Mouse (Mus musculus): Measurements from ENCODE around the gene Rab11a. TPM values are rescaled to one million over a fixed set of nuclear protein-coding genes. Genes with fewer than 3 reads are reported as not detected.
A peak's percentile ranks its signal among the peaks of the same experiment; 100 is the strongest.

Gene Rab11a
- 318 and 342 TPM in 2 replicates for polyA plus RNA-seq (2016; fragmentation: Nextera tagmentation; extraction: Ambion mirVana)

- Histone ChIP-seq H3K36me3 (no peaks in the 10 kb centered on the region), H3K27ac (peak within 1 kb of the TSS; percentile 96), H3K27me3 (ENCODE audit: insufficient read depth, poor library complexity, severe bottlenecking) (no peaks in the 10 kb centered on the region), H3K9me3 (no peaks in the 10 kb centered on the region), H3K4me3 (peak within 1 kb of the TSS; percentile 99), H3K4me1 (peaks cover 8% of the 10 kb centered on the region; the same call in 1 of the 2 replicates)
- WGBS: under 1% methylated on average over 53 of the region's 61 CpGs
- peak; percentile 97 for DNase-seq (ENCODE audit: low spot score)
Observed at GRCm38 (mm10) chr9:64737406-64738201, at the start of gene Rab11a. Gene Rab11a, minus strand, starts transcription at chr9:64737758.

GRCm38 (mm10) chr9:64786216-64786905 is 48.8 kb upstream of the Rab11a start:
- DNase-seq (ENCODE audit: low spot score): no peak
- no peaks in the 10 kb centered on the region for H3K27me3 ChIP-seq (ENCODE audit: insufficient read depth, poor library complexity, severe bottlenecking)
- no peak overlapping the region for H3K27ac ChIP-seq
- no peaks in the 10 kb centered on the region for H3K4me1 ChIP-seq
- no peak overlapping the region for H3K4me3 ChIP-seq
- H3K9me3 ChIP-seq: no peaks in the 10 kb centered on the region
- 84% methylated on average over 9 of the region's 9 CpGs for WGBS
- no peaks in the 10 kb centered on the region for H3K36me3 ChIP-seq

DNA sequence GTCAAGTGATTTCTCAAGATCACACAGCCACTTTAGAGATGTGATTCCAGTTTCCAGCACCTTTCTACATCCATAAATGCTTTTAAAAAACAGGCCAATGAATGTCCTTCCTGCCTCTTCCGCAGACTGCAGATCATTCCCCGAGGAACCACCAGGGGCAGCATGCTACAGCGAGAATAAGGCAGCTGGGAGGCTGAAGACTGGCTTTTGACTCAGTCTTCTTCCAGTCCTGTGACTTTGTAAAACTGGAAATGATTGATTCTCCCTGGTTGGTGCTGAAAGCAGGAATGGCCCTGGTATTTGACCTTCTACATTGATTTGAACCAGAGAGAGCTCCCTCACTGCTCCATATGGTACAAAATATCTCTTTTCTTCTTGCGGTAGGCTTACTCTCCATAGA is 47.3 kb upstream of the Rab11a start:
- no peaks in the 10 kb centered on the region for H3K9me3 ChIP-seq
- no peaks in the 10 kb centered on the region for H3K36me3 ChIP-seq
- no peaks in the 10 kb centered on the region for H3K27me3 ChIP-seq (ENCODE audit: insufficient read depth, poor library complexity, severe bottlenecking)
- H3K4me1 ChIP-seq: no peaks in the 10 kb centered on the region
- H3K4me3 ChIP-seq: no peak overlapping the region
- peak; percentile 84 for DNase-seq (ENCODE audit: low spot score)
- H3K27ac ChIP-seq: no peak overlapping the region
- WGBS: 30% methylated on average over 4 of the region's 4 CpGs

DNA sequence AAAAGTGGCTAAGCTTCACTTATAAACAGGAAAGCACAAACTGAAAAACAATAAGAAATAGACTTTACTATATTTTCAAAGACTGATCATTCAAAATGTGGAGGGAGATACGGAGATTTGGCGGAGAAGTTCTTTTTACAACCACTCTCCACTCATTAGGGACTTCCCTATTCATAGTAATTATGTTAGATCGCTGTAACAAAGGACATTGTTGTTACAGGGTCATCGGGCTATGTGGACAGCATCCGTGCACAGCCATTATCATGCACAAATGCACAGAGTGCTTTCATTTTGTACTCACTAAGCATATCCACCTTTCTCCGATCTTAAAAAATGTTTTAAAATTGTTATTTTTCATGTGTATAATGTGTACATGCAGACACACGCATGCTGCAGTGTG is 46.0 kb upstream of the Rab11a start:
- no peak overlapping the region for H3K27ac ChIP-seq
- no peak for DNase-seq (ENCODE audit: low spot score)
- H3K9me3 ChIP-seq: no peaks in the 10 kb centered on the region
- H3K36me3 ChIP-seq: no peaks in the 10 kb centered on the region
- H3K4me3 ChIP-seq: no peak overlapping the region
- H3K27me3 ChIP-seq (ENCODE audit: insufficient read depth, poor library complexity, severe bottlenecking): no peaks in the 10 kb centered on the region
- no peaks in the 10 kb centered on the region for H3K4me1 ChIP-seq
- 86% methylated on average over 7 of the region's 7 CpGs for WGBS

- H3K9me3 ChIP-seq: no peaks in the 10 kb centered on the region
- no peak overlapping the region for H3K4me3 ChIP-seq
- 37% methylated on average over 7 of the region's 7 CpGs for WGBS
- H3K27me3 ChIP-seq (ENCODE audit: insufficient read depth, poor library complexity, severe bottlenecking): no peaks in the 10 kb centered on the region
- no peak for DNase-seq (ENCODE audit: low spot score)
- peaks cover 12% of the 10 kb centered on the region; the same call in 1 of the 2 replicates for H3K4me1 ChIP-seq
- H3K36me3 ChIP-seq: no peaks in the 10 kb centered on the region
- H3K27ac ChIP-seq: no peak overlapping the region
Observed at GRCm38 (mm10) chr9:64779628-64780027, 42.1 kb upstream of the Rab11a start.

GRCm38 (mm10) chr9:64778151-64778550 is 40.6 kb upstream of the Rab11a start:
- Histone ChIP-seq H3K36me3 (no peaks in the 10 kb centered on the region), H3K4me1 (peaks cover 23% of the 10 kb centered on the region), H3K4me3 (no peak overlapping the region), H3K27me3 (ENCODE audit: insufficient read depth, poor library complexity, severe bottlenecking) (no peaks in the 10 kb centered on the region), H3K9me3 (no peaks in the 10 kb centered on the region), H3K27ac (no peak overlapping the region)
- 71% methylated on average over 1 of the region's 1 CpGs for WGBS
- no peak for DNase-seq (ENCODE audit: low spot score)

DNA sequence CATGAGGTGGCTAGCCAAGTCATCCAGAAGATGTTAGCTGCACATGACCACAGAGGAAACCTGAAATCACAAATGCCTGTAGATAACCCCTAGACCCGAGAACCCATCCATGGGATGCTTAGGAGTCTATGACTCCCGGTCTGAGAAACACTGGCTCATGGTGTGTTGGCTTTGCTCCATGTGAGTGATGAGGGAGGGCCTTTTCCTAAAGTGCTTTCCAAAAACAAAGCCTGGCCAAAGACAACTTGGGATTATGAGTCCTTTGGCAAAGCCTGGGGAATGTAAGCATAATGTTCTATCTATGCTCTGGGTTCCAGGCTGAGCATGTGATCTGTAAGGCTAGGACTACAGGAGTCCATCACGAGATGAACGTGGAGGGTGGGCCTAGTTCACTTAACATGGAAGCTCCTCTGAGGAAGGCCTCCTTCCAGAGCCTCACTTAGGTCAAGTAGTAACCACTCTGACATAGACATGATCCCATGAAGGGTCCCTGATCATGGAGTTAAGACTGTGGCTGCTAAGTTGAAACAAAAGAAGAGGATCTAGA is 40.0 kb upstream of the Rab11a start:
- WGBS: 87% methylated on average over 4 of the region's 4 CpGs
- no peak overlapping the region for H3K4me3 ChIP-seq
- DNase-seq (ENCODE audit: low spot score): no peak
- H3K27me3 ChIP-seq (ENCODE audit: insufficient read depth, poor library complexity, severe bottlenecking): no peaks in the 10 kb centered on the region
- no peaks in the 10 kb centered on the region for H3K9me3 ChIP-seq
- peaks cover 29% of the 10 kb centered on the region for H3K4me1 ChIP-seq
- H3K36me3 ChIP-seq: no peaks in the 10 kb centered on the region
- H3K27ac ChIP-seq: no peak overlapping the region

GRCm38 (mm10) chr9:64775491-64775890 is 37.9 kb upstream of the Rab11a start:
- Histone ChIP-seq H3K9me3 (no peaks in the 10 kb centered on the region), H3K4me1 (peaks cover 38% of the 10 kb centered on the region), H3K27me3 (ENCODE audit: insufficient read depth, poor library complexity, severe bottlenecking) (no peaks in the 10 kb centered on the region), H3K27ac (peak overlapping the region; percentile 77; the same call in 1 of the 2 replicates), H3K36me3 (no peaks in the 10 kb centered on the region), H3K4me3 (no peak overlapping the region)
- WGBS: 76% methylated on average over 4 of the region's 4 CpGs
- DNase-seq (ENCODE audit: low spot score): no peak

GRCm38 (mm10) chr9:64774883-64775282 is 37.3 kb upstream of the Rab11a start:
- DNase-seq (ENCODE audit: low spot score): no peak
- Histone ChIP-seq H3K36me3 (no peaks in the 10 kb centered on the region), H3K27me3 (ENCODE audit: insufficient read depth, poor library complexity, severe bottlenecking) (no peaks in the 10 kb centered on the region), H3K4me1 (peaks cover 40% of the 10 kb centered on the region), H3K9me3 (no peaks in the 10 kb centered on the region), H3K4me3 (no peak overlapping the region), H3K27ac (peak overlapping the region; percentile 77)
- 86% methylated on average over 2 of the region's 2 CpGs for WGBS

DNA sequence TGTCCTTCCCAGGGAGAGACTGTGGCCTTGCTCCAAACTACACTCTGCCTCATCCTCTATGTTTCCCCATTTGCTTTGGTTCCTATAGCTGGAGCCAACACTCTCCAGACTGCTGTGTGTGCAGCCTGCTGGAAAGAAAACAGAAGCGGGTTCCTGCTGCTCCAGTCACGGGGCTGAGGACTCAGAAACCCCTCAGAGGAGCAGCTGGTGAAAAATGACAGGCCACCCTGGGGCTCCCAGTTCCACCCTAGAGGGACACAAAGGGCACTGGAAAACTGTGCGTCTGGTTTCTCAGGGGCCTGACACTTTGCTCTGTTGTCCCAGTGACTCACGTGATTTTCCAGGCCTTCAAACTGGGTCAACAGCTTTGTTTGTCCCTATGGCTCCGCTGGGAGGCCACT is 36.9 kb upstream of the Rab11a start:
- H3K9me3 ChIP-seq: no peaks in the 10 kb centered on the region
- DNase-seq (ENCODE audit: low spot score): peak; percentile 79
- peak overlapping the region; percentile 77 for H3K27ac ChIP-seq
- H3K4me3 ChIP-seq: no peak overlapping the region
- 27% methylated on average over 5 of the region's 5 CpGs for WGBS
- H3K27me3 ChIP-seq (ENCODE audit: insufficient read depth, poor library complexity, severe bottlenecking): no peaks in the 10 kb centered on the region
- H3K36me3 ChIP-seq: no peaks in the 10 kb centered on the region
- peaks cover 40% of the 10 kb centered on the region for H3K4me1 ChIP-seq

DNA sequence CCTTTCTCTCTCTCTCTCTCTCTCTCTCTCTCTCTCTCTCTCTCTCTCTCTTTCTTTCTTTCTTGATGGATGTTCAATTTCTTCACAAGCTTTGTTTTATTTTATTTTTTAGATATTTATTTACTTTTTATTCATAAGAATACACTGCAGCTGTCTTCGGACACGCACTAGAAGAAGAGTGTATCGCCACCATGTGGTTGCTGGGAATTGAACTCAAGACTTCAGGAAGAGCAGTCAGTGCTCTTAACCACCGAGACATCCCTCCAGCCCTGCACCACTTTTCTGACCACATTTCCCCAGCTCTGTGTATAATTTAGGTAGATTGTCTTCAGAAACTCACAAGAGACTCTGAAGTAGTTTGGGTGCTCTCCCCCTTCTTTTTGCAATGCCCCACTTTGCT is 36.4 kb upstream of the Rab11a start:
- Histone ChIP-seq H3K4me3 (no peak overlapping the region), H3K27me3 (ENCODE audit: insufficient read depth, poor library complexity, severe bottlenecking) (no peaks in the 10 kb centered on the region), H3K9me3 (no peaks in the 10 kb centered on the region), H3K36me3 (no peaks in the 10 kb centered on the region), H3K27ac (peak overlapping the region; percentile 77; the same call in 1 of the 2 replicates), H3K4me1 (peaks cover 42% of the 10 kb centered on the region)
- 64% methylated on average over 4 of the region's 4 CpGs for WGBS
- no peak for DNase-seq (ENCODE audit: low spot score)

- Histone ChIP-seq H3K4me3 (no peak overlapping the region), H3K27me3 (ENCODE audit: insufficient read depth, poor library complexity, severe bottlenecking) (no peaks in the 10 kb centered on the region), H3K36me3 (no peaks in the 10 kb centered on the region), H3K9me3 (no peaks in the 10 kb centered on the region), H3K27ac (no peak overlapping the region), H3K4me1 (peaks cover 42% of the 10 kb centered on the region)
- WGBS: 43% methylated on average over 8 of the region's 8 CpGs
- DNase-seq (ENCODE audit: low spot score): peak; percentile 79
Observed at GRCm38 (mm10) chr9:64773254-64773653, 35.7 kb upstream of the Rab11a start.

DNA sequence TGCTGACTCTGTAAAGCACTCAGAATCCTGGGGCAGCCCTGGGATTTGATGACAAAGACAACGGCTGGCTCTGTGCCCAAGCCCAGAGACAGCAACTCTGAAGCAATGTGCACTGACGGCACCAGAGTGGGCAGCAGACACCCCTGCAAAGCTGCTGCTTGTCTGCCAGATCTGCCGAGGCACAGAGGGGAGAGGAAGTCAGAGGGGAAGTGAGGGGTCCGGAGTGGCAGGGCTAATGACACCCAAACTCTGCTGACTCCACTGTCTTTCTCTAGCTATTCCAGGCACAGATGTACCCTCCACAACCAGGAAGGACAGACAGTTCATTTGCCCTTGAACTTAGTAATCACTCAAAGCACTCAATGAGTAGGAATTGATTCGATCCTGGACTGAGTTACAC is 33.7 kb upstream of the Rab11a start:
- no peaks in the 10 kb centered on the region for H3K36me3 ChIP-seq
- DNase-seq (ENCODE audit: low spot score): no peak
- WGBS: 51% methylated on average over 5 of the region's 5 CpGs
- H3K4me3 ChIP-seq: no peak overlapping the region
- no peaks in the 10 kb centered on the region for H3K27me3 ChIP-seq (ENCODE audit: insufficient read depth, poor library complexity, severe bottlenecking)
- H3K9me3 ChIP-seq: no peaks in the 10 kb centered on the region
- H3K4me1 ChIP-seq: peaks cover 42% of the 10 kb centered on the region
- peak overlapping the region; percentile 17; the same call in 1 of the 2 replicates for H3K27ac ChIP-seq
